Mouse (Mus musculus): Measurements from ENCODE around the gene Ttll1. TPM values are rescaled to one million over a fixed set of nuclear protein-coding genes. Genes with fewer than 3 reads are reported as not detected.
"Not testable (repeated sequence)": the region's sequence is repeated elsewhere in the genome, so short reads cannot be mapped to it uniquely, and the experiment has no call there.

Ttll1 gene
- polyA plus RNA-seq, 1 experiment from 2014 or later, result 25.8 TPM

DNA sequence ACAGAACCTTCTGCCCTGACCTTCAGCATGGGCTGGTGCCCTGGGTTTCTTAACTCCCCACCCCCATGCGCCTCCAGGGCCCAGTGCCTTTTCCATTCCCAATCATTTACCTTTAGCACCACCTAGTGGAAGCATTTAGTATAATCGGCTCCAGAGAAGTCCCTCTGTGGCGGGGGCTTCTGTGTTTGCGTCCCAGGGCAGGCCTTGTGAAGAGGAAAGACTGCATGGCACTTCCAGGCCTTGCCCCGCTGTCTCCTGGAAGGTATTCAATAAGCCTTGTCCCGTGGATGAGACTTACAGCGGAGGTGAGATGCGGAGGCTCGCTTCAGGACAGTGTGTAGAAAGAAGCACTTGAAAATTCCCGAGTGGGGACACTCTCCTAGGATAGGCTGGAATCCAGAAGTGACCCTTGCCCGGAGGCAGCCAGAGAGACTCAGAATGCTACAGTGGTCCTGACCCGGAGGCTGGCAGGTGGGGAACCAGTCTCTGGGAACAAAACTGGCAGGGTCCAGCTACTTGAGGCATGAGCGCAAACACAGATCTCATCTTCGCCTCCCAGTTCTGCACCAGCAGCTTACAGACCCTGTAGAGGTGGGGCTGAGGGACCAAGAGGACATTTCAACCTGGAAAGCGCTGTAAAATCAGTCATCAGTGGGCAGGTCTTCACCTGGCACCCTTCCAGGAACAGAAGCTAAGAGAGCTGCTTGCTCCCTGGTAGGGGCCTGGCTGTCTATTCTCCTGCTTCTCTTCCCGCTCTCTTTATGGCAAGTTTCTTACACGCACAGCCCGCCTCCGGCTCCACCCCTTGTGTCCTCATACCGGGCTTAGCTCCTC lies 7.7 kb upstream of the Ttll1 start:
- 40% methylated on average over 20 of the region's 20 CpGs for WGBS
- Histone ChIP-seq H3K36me3 (no peaks in the 10 kb centered on the region), H3K27me3 (ENCODE audit: low read depth, poor library complexity, severe bottlenecking) (no peaks in the 10 kb centered on the region), H3K4me1 (peaks cover 21% of the 10 kb centered on the region), H3K4me3 (no peak overlapping the region), H3K27ac (0 out of 2 replicates have a peak overlapping the region, but pooled peaks have one; percentile 15), H3K9me3 (replicated peaks) (no peaks in the 10 kb centered on the region)
- peak; percentile 72 for DNase-seq (ENCODE audit: low spot score)

DNA sequence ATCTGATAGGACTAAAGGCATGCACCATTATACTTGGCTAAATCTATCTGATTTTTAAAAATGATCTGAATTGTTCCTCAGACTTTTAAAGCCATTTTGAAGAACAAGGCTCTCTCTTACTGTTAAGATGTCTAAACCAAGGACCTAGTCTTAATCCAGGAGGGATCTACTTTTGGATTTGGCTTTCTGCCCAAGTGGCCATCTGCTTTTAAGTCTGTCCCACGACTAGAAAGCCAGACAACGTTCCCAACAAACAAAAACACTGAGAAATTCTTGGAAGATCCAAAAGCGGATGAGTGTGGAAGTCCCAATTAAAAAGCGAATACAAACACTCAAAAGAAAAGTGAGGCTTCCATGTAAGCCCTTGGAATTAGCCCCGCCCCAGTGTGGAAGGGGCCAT lies 4.3 kb upstream of the Ttll1 start:
- Histone ChIP-seq H3K27ac (no peak overlapping the region), H3K4me1 (peaks cover 17% of the 10 kb centered on the region), H3K27me3 (ENCODE audit: low read depth, poor library complexity, severe bottlenecking) (no peaks in the 10 kb centered on the region), H3K36me3 (no peaks in the 10 kb centered on the region), H3K4me3 (no peak overlapping the region), H3K9me3 (replicated peaks) (no peaks in the 10 kb centered on the region)
- no peak for DNase-seq (ENCODE audit: low spot score)
- 69% methylated on average over 5 of the region's 5 CpGs for WGBS

DNA sequence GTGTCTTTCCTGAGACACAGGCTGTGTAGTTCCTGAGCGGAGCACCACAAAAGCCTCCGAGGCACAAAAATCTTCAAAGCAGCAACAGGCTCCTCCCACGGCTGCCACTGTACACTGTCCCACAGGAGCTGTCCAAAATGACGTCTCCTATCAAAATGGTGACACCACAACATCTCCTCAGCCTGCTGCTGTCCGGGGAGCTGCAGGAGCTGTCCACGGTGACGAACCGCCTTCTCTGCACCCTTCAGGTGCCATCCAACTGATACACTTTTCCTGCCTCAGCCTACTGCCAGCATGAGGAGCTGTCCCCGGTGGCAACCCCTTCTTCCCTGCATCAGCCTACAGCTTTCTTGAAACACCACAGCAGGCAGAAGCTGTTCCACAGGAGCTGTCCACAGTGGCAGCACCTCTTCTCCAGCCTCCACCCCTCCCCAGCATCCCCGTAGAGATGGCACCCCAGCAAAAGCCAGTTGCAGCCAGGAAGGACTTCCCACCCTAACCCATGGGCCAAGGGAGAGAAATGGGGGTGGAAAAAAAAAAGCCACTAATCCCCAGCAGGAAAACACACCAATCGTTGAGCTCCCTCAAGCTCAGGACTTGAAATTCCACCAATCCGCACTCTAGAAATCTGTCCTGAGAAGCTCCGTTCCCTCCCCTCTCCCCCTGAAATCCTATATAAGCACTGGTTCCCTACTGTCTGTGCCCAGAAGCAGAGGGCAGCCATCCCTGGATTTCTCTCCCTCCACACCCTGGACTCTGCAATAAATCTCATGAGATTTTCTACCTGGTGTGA lies 2.0 kb upstream of the Ttll1 start:
- Histone ChIP-seq H3K36me3 (no peaks in the 10 kb centered on the region), H3K4me1 (peaks cover 7% of the 10 kb centered on the region), H3K9me3 (replicated peaks) (no peaks in the 10 kb centered on the region), H3K27me3 (ENCODE audit: low read depth, poor library complexity, severe bottlenecking) (no peaks in the 10 kb centered on the region), H3K4me3 (no peak overlapping the region), H3K27ac (no peak overlapping the region)
- 81% methylated on average over 13 of the region's 13 CpGs for WGBS
- no peak for DNase-seq (ENCODE audit: low spot score)

DNA sequence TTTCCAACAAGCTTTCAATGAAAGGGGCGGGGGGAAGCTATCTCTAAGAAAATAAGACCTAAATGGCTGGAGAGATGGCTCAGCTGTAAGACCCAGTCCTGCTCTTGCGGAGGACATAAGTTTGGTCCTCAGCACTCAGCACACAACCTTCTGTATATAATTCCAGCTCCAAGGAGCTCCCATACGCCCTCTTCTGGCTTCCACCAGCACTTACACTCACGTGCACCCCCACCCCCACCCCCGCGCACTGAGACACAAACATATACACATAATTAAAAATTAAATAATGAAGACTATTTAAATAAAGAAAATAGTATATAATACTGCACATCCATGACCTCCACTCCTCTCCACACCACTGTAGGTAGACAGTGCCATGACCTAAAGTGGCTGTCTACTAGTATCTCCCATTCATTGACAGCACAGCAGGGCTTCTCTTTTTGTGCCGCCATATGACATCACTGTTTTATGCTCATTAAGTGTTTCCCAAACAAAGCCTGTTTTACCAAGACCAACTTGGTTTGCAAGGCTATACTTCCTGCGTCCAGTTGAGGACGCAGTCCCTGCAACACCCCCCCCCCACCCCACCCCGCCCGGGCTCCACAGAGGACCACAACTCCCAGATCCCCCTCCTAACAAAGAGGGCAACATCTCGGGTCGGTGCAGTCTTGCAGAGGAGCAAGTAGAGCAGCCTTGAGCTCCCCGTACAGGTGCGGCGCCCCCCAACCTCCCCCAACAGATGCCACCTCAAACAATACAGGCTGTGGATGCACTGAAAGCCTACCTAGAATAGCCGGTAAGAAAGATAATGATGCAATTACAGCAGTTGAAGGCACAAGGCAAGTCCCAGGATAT lies 516 bp downstream of the Ttll1 start:
- WGBS, result 28% methylated on average over 17 of the region's 17 CpGs
- DNase-seq (ENCODE audit: low spot score), result no peak
- Histone ChIP-seq H3K27ac (peak overlapping the region; percentile 51), H3K27me3 (ENCODE audit: low read depth, poor library complexity, severe bottlenecking) (no peaks in the 10 kb centered on the region), H3K9me3 (replicated peaks) (no peaks in the 10 kb centered on the region), H3K4me3 (peak overlapping the region; percentile 60), H3K36me3 (peaks cover 4% of the 10 kb centered on the region; the same call in 1 of the 2 replicates), H3K4me1 (peaks cover 7% of the 10 kb centered on the region)

DNA sequence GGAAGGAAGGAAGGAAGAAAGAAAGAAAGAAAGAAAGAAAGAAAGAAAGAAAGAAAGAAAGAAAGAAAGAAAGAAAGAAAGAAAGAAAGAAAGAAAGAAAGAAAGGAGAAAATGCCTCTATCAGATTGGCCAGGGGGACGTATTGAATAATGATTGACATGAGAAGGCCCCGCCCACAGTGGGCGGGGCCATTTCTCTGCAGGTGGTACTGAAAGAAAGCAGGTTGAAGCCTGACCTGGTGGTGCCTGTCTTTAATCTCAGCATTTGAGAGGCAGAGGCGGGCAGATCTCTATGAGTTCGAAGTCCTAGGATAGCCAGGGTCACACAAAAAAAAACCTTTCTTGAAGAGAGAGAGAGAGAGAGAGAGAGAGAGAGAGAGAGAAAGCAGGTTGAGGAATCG lies 9.2 kb downstream of the Ttll1 start:
- H3K27me3 ChIP-seq (ENCODE audit: low read depth, poor library complexity, severe bottlenecking); H3K4me1 ChIP-seq; DNase-seq (ENCODE audit: low spot score); H3K27ac ChIP-seq; H3K4me3 ChIP-seq; H3K9me3 ChIP-seq (replicated peaks): not testable (repeated sequence)
- WGBS, result 77% methylated on average over 6 of the region's 6 CpGs
- H3K36me3 ChIP-seq, result peaks cover 64% of the 10 kb centered on the region

DNA sequence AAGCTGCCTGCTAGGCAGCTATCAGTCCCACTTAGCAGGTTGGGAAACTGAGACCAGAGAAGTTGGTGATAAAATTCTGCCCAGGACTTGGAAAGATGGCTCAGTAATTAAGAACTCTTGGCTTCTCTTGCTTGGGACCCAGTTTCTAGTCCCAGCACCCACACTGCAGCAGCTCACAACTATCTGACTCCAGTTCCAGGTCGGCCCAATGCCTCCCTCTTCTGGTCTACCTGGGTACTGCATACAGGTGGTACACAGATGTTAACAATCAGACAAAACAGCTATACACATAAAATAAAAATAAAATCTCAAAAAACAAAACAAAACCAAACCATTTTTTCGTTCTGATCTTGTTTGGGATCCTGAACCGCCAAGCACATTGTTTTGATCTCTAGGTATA lies 10.3 kb downstream of the Ttll1 start:
- WGBS, result 51% methylated on average over 3 of the region's 3 CpGs

DNA sequence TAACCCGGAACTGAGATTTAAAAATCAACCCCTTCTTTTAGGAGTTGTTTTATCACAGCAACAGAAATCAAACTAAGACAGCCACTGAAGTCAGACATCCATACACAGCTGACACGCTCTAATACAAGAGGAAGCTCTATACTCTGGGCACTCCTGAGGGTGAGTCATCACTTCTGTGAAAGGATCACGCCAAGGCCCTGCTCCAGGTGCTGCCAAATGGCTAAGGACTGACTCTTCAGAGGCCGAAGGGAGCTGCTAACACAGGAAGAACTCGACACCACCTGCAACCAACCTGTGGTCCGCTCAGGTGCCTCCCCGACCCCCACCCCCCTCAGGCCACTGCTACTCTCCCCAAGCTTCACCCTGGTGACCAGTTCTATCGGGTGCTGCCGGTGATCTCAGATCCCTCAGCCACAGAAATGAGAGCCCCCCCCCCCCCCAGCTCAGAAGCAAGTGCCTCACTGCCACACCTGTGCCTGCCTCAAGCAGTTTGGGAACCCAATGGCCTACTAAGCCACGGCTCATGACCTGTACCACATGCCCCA lies 11.4 kb downstream of the Ttll1 start:
- Histone ChIP-seq H3K27ac (no peak overlapping the region), H3K4me3 (no peak overlapping the region), H3K27me3 (ENCODE audit: low read depth, poor library complexity, severe bottlenecking) (no peaks in the 10 kb centered on the region), H3K4me1 (peaks cover 9% of the 10 kb centered on the region), H3K9me3 (replicated peaks) (no peaks in the 10 kb centered on the region), H3K36me3 (peaks cover 71% of the 10 kb centered on the region)
- 91% methylated on average over 10 of the region's 10 CpGs for WGBS
- no peak for DNase-seq (ENCODE audit: low spot score)

More for the DNA sequence above, 10.3 kb downstream of the Ttll1 start:
- no peaks in the 10 kb centered on the region for H3K9me3 ChIP-seq (replicated peaks)
- peaks cover 5% of the 10 kb centered on the region; the same call in 1 of the 2 replicates for H3K4me1 ChIP-seq
- no peak overlapping the region for H3K4me3 ChIP-seq
- no peak for DNase-seq (ENCODE audit: low spot score)
- no peaks in the 10 kb centered on the region for H3K27me3 ChIP-seq (ENCODE audit: low read depth, poor library complexity, severe bottlenecking)
- H3K27ac ChIP-seq, result no peak overlapping the region
- H3K36me3 ChIP-seq, result peaks cover 74% of the 10 kb centered on the region

DNA sequence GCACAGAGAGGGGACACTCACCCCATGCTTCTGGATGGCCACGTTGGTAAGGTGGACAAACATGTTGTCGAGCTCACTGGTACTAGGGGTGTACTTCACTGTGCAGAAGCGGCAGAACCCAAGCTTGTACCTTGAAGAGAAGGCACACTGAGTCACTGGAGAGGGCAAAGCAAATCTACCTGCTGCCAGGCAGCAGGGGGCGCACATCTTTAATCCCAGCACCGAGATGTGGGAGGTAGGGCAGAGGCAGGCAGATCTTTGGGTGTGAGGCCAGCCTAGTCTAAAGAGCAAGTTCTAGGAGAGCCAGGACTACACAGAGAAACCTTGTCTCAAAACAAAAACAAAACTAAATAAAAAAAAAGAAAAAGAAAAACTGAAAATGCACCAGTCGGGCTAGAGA lies 13.4 kb downstream of the Ttll1 start:
- Histone ChIP-seq H3K36me3 (peaks cover 73% of the 10 kb centered on the region), H3K4me1 (peaks cover 9% of the 10 kb centered on the region), H3K4me3 (no peak overlapping the region), H3K9me3 (replicated peaks) (no peaks in the 10 kb centered on the region), H3K27ac (no peak overlapping the region), H3K27me3 (ENCODE audit: low read depth, poor library complexity, severe bottlenecking) (no peaks in the 10 kb centered on the region)
- 94% methylated on average over 6 of the region's 6 CpGs for WGBS
- no peak for DNase-seq (ENCODE audit: low spot score)

DNA sequence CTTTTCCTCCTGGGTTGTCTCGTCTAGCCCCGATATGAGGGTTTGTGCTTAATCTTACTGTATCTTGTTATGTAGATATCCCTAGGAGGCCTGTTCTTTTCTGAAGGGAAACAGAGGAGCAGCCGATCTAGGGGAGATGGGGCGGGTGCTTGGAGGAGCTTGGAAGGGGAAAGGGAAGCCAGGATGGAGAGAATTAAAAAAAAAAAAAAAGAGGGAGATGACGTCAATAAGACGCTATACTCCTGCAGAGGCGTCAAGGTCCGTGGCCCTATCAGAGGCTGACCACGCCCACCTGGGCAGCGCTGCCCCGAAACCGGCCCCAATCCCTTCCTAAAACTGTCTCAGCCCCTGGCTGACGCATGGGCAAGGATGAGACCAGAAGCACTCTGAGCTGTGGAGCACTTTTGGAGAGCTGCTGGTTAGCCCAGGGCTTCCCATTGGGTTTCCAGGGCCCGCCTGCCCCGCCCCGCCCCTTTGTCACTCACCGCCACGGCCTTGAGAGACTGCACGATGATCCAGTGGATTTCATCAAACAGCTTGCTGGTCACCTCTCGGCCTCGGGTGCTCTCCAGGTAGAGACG lies 14.8 kb downstream of the Ttll1 start:
- peak overlapping the region; percentile 28; the same call in 1 of the 2 replicates for H3K27ac ChIP-seq
- peak overlapping the region; percentile 37 for H3K4me3 ChIP-seq
- H3K4me1 ChIP-seq, result peaks cover 9% of the 10 kb centered on the region
- 66% methylated on average over 22 of the region's 22 CpGs for WGBS
- H3K9me3 ChIP-seq (replicated peaks), result no peaks in the 10 kb centered on the region
- peaks cover 74% of the 10 kb centered on the region for H3K36me3 ChIP-seq
- H3K27me3 ChIP-seq (ENCODE audit: low read depth, poor library complexity, severe bottlenecking), result no peaks in the 10 kb centered on the region
- DNase-seq (ENCODE audit: low spot score), result no peak

DNA sequence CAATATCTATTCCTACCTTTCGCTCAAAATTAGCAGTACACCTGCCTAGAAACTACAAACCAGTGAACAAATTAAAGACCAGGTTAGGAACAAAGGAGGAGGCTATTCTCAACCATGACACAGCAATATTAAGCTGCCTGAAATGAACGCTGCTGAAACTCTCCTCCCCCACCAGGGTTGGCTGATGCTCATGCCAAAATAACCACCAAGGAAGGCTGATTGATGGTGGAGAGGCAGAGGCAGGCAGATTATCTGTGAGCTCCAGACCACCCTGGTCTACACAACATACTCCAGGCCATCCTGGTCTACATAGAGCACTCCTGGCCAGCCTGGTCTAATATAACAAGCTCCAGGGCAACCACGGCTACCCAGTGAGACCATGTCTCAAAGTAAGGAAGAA lies 15.5 kb downstream of the Ttll1 start:
- no peak overlapping the region for H3K27ac ChIP-seq
- H3K27me3 ChIP-seq (ENCODE audit: low read depth, poor library complexity, severe bottlenecking), result no peaks in the 10 kb centered on the region
- H3K9me3 ChIP-seq (replicated peaks), result no peaks in the 10 kb centered on the region
- no peak for DNase-seq (ENCODE audit: low spot score)
- peaks cover 80% of the 10 kb centered on the region for H3K36me3 ChIP-seq
- H3K4me1 ChIP-seq, result peaks cover 9% of the 10 kb centered on the region
- WGBS, result 91% methylated on average over 3 of the region's 3 CpGs
- no peak overlapping the region for H3K4me3 ChIP-seq

DNA sequence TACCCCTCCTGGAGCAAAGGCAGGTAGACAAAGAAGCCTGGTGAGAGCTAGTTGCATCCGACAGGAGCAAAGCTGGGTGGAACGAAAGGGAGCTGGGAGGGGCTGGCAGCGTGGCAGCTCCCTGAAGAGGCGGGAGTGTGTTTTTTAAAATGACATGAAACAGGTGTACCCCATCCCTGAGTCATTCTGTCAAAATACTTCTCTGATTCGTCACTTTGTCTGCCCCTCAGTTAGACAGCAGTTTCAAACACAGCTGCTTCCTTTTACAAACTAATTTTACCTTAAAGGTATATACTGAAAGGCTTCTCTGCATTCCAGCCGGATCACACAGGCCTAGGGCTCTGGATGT lies 16.1 kb downstream of the Ttll1 start:
- WGBS, result 77% methylated on average over 6 of the region's 6 CpGs
- no peaks in the 10 kb centered on the region for H3K9me3 ChIP-seq (replicated peaks)
- peaks cover 77% of the 10 kb centered on the region for H3K36me3 ChIP-seq
- H3K27ac ChIP-seq, result no peak overlapping the region
- no peak overlapping the region for H3K4me3 ChIP-seq
- H3K27me3 ChIP-seq (ENCODE audit: low read depth, poor library complexity, severe bottlenecking), result no peaks in the 10 kb centered on the region
- H3K4me1 ChIP-seq, result peaks cover 9% of the 10 kb centered on the region
- DNase-seq (ENCODE audit: low spot score), result no peak

DNA sequence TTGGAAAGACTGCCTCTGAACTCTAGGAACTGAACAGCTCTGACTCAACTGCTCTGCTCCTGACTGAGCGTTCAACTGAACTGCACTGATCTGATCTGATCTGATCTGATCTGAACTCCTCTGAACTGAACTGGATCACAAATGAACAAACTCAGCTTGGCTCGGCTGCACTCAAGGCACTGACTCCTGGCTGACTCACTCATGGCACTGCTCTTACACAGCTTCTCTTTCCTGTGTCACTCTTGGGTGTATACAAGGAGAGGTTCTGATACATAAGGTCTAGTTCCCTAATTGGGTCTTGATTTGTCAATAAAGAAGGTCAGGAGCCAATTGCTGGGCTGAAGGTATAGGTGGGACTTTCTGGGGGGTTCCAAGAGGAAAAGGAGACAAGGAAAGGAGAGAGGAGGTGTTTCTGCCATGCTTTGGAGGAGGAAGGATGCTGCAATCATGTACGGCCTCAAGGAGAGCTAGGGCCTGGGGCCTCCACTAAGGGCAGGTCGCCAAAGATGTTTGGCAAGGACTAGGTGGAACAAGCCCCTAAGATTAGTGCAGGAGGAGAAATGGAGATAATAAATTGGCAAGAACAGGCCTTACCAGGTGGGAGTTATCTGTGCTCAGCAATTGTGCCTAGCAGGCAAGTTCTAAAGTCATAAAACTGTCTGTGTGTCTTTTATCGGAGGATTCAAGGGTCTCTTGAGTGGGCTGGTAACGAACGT lies 16.7 kb downstream of the Ttll1 start:
- H3K9me3 ChIP-seq (replicated peaks), result no peaks in the 10 kb centered on the region
- H3K27ac ChIP-seq, result no peak overlapping the region
- peaks cover 9% of the 10 kb centered on the region for H3K4me1 ChIP-seq
- H3K36me3 ChIP-seq, result peaks cover 76% of the 10 kb centered on the region
- no peak for DNase-seq (ENCODE audit: low spot score)
- no peak overlapping the region for H3K4me3 ChIP-seq
- no peaks in the 10 kb centered on the region for H3K27me3 ChIP-seq (ENCODE audit: low read depth, poor library complexity, severe bottlenecking)
- 82% methylated on average over 7 of the region's 7 CpGs for WGBS

Measured in limb, embryonic 10.5 days (tissue).